Mouse (Mus musculus) kidney, embryonic 14.5 days (tissue): ENCODE measurements around the gene Trpc4. TPM values are rescaled to one million over a fixed set of nuclear protein-coding genes. Genes with fewer than 3 reads are reported as not detected.

Experiments
- ATAC-seq: fragments of 200-750 bp; cut with Nextera tagmentation; 2 replicates; pipeline ENCODE4 v1.8.0; 2017; ENCODE audit warnings: moderate number of reproducible peaks, mild to moderate bottlenecking, moderate TSS enrichment, moderate library complexity; ENCODE audit not compliant: low FRiP score, low TSS enrichment
- H3K27ac ChIP-seq: fragments of 300-500 bp; sonication (generic); 2 replicates; pipeline ENCODE4 v1.5.1; 2014; ENCODE audit warnings: low read depth, mild to moderate bottlenecking, low read length, moderate library complexity, mixed read lengths
- H3K27me3 ChIP-seq: fragments of 300-500 bp; sonication (generic); 2 replicates; pipeline ENCODE4 v1.6.1; 2014; ENCODE audit warnings: mild to moderate bottlenecking, low read length; ENCODE audit not compliant: control insufficient read depth, insufficient read depth
- H3K36me3 ChIP-seq: fragments of 300-500 bp; sonication (generic); 2 replicates; pipeline ENCODE4 v1.6.1; 2014; ENCODE audit warnings: low read length, mixed read lengths; ENCODE audit not compliant: control insufficient read depth, insufficient read depth
- H3K4me1 ChIP-seq: fragments of 300-500 bp; sonication (generic); 2 replicates; pipeline ENCODE4 v1.6.1; 2014; ENCODE audit warnings: low read length, mixed read lengths; ENCODE audit not compliant: control insufficient read depth, insufficient read depth
- H3K4me2 ChIP-seq: fragments of 300-500 bp; sonication (generic); replicated peaks from 2 replicates; pipeline ENCODE4 v1.6.1; 2014; ENCODE audit warnings: low read depth, mild to moderate bottlenecking, low read length
- H3K4me3 ChIP-seq: fragments of 300-500 bp; sonication (generic); 2 replicates; pipeline ENCODE4 v1.5.1; 2014; ENCODE audit warnings: mild to moderate bottlenecking, low read length
- H3K9ac ChIP-seq: fragments of 300-500 bp; sonication (generic); 2 replicates; pipeline ENCODE4 v1.6.1; 2014; ENCODE audit warnings: low read depth, mild to moderate bottlenecking, low read length, moderate library complexity
- H3K9me3 ChIP-seq: fragments of 300-500 bp; sonication (generic); 2 replicates; pipeline ENCODE4 v1.6.1; 2016; ENCODE audit warnings: low read length; ENCODE audit not compliant: control insufficient read depth
- whole genome bisulfite sequencing: fragments of 180-500 bp; shearing (Covaris S2); extraction: QIAGEN DNeasy Blood & Tissue Kit; methylation state at CpG from one replicate; pipeline ENCODE4 v1.1.7; 2014; 5-methylcytosine and 5-hydroxymethylcytosine counted together
- polyA plus RNA-seq: library from polyadenylated mRNA; unstranded; fragments of >200 nt; fragmentation: Nextera tagmentation; extraction: Ambion mirVana; gene quantifications from 2 replicates; pipeline ENCODE4 v1.2.1, GENCODE M21; 2014

Gene Trpc4
- polyA plus RNA-seq, 1 experiment from 2014 or later = 0.88 TPM

DNA sequence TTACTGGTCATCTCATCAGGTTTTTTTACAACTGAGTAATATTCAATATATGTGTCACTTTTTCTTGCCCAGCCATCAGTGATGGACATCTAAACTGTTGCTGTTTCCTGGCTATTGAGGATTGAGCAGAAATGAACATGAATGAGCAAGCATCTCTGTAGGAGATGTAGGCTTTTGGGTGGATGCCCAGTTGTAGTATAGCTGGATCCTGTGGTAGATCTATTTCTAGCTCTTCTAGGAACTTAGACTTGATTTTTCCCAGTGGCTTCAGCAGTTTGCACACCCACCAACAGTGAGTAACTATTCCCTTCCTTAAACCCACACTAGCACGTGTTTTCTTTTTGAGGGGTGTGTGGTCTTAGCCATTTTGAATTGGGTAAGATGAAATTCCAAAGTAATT is 87.3 kb downstream of the Trpc4 start:
- WGBS = 85% methylated on average over 1 of the region's 1 CpGs
- H3K36me3 ChIP-seq = no peaks in the 10 kb centered on the region
- H3K27me3 ChIP-seq = no peaks in the 10 kb centered on the region

GRCm38 (mm10) chr3:54244729-54245465 is 89.1 kb downstream of the Trpc4 start:
- Histone ChIP-seq H3K27me3 (no peaks in the 10 kb centered on the region), H3K4me3 (no peak overlapping the region), H3K9ac (no peak overlapping the region), H3K4me1 (no peaks in the 10 kb centered on the region), H3K4me2 (no peak overlapping the region), H3K27ac (no peak overlapping the region), H3K9me3 (no peaks in the 10 kb centered on the region), H3K36me3 (no peaks in the 10 kb centered on the region)
- ATAC-seq = no peak
- 68% methylated on average over 4 of the region's 4 CpGs for WGBS

More for the DNA sequence above, 87.3 kb downstream of the Trpc4 start:
- Histone ChIP-seq H3K9ac (no peak overlapping the region), H3K27ac (no peak overlapping the region), H3K4me2 (no peak overlapping the region), H3K4me1 (no peaks in the 10 kb centered on the region), H3K4me3 (no peak overlapping the region), H3K9me3 (no peaks in the 10 kb centered on the region)
- ATAC-seq = no peak

DNA sequence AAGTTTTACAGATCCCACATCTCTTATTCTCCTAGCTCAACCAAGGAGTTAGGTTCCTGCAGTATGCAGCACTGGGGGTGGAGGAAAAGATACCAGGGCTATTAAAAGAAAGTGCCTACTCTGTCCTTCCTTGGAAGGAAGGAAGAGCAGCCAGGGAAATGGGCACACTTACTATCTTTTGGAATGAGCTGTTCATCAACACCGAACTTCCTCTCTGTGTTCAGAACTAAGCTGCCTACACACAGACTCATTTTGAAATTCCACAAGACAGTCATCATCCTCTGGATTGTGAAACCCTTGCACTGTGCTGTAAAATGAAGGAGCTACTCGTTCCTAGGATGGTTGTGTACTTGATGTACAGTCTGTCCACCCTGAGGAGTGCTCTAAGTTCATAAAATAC is 90.6 kb downstream of the Trpc4 start:
- H3K4me1 ChIP-seq = no peaks in the 10 kb centered on the region
- H3K9me3 ChIP-seq = no peaks in the 10 kb centered on the region

DNA sequence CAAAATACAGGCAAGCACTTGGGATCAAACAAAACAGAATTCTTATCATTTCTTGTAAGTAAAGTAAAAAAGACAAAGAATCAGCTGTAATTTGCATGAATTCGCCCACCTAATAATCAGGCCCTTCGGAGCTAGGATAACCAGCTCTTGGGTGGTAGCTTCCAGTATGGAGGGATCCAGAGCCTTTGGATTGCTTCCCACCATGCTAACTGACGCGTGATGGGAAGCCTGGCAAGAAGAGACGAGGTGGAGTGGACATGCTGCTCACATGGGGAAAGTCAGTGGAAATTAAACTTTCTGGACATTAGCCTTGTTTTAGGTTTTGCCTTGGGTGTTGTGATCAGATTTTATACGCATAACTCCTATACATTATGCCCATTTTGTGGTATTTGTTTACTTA is 93.5 kb downstream of the Trpc4 start:
- no peak overlapping the region for H3K4me3 ChIP-seq
- no peak overlapping the region for H3K9ac ChIP-seq
- H3K27me3 ChIP-seq = no peaks in the 10 kb centered on the region
- WGBS = 91% methylated on average over 6 of the region's 6 CpGs
- no peak overlapping the region for H3K27ac ChIP-seq
- no peak overlapping the region for H3K4me2 ChIP-seq
- H3K36me3 ChIP-seq = no peaks in the 10 kb centered on the region
- no peaks in the 10 kb centered on the region for H3K9me3 ChIP-seq
- no peaks in the 10 kb centered on the region for H3K4me1 ChIP-seq
- no peak for ATAC-seq

More for the DNA sequence above, 90.6 kb downstream of the Trpc4 start:
- 66% methylated on average over 2 of the region's 2 CpGs for WGBS
- Histone ChIP-seq H3K4me3 (no peak overlapping the region), H3K27me3 (no peaks in the 10 kb centered on the region), H3K36me3 (no peaks in the 10 kb centered on the region), H3K9ac (no peak overlapping the region), H3K27ac (no peak overlapping the region), H3K4me2 (no peak overlapping the region)
- no peak for ATAC-seq

- no peak overlapping the region for H3K27ac ChIP-seq
- H3K4me3 ChIP-seq = no peak overlapping the region
- H3K36me3 ChIP-seq = no peaks in the 10 kb centered on the region
- no peak overlapping the region for H3K4me2 ChIP-seq
- 81% methylated on average over 1 of the region's 1 CpGs for WGBS
- H3K27me3 ChIP-seq = no peaks in the 10 kb centered on the region
- H3K9ac ChIP-seq = no peak overlapping the region
- no peak for ATAC-seq
- H3K4me1 ChIP-seq = no peaks in the 10 kb centered on the region
- H3K9me3 ChIP-seq = no peaks in the 10 kb centered on the region
Observed at GRCm38 (mm10) chr3:54266943-54267342, 111.1 kb downstream of the Trpc4 start.

GRCm38 (mm10) chr3:54269180-54269579 is 113.3 kb downstream of the Trpc4 start:
- no peaks in the 10 kb centered on the region for H3K36me3 ChIP-seq
- H3K4me3 ChIP-seq = no peak overlapping the region
- no peaks in the 10 kb centered on the region for H3K9me3 ChIP-seq
- no peaks in the 10 kb centered on the region for H3K4me1 ChIP-seq
- no peak for ATAC-seq
- no peak overlapping the region for H3K27ac ChIP-seq
- 87% methylated on average over 6 of the region's 6 CpGs for WGBS
- no peaks in the 10 kb centered on the region for H3K27me3 ChIP-seq
- H3K4me2 ChIP-seq = no peak overlapping the region
- no peak overlapping the region for H3K9ac ChIP-seq

DNA sequence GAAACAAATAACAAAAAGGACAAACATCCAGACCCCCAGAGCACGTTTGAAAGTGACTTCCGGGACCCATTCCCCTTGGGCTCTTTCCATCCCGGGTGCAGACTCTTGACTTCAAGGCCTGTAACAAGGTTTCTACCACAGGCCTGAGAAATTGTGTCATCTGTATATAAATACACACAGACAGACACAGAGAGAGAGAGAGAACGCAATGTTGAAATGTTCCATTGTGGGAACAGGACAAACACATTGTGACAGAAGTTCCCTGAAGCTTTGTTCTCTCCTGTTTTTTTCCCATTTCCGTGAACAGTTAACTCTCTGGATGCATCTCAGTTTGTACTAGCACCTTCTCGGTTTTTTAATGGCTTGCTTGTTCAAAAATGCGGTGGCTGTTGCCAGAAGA is 118.8 kb downstream of the Trpc4 start:
- Histone ChIP-seq H3K27ac (no peak overlapping the region), H3K4me2 (no peak overlapping the region), H3K36me3 (no peaks in the 10 kb centered on the region), H3K9ac (no peak overlapping the region), H3K9me3 (no peaks in the 10 kb centered on the region), H3K4me3 (no peak overlapping the region), H3K27me3 (no peaks in the 10 kb centered on the region), H3K4me1 (no peaks in the 10 kb centered on the region)
- ATAC-seq = no peak
- 74% methylated on average over 7 of the region's 7 CpGs for WGBS

DNA sequence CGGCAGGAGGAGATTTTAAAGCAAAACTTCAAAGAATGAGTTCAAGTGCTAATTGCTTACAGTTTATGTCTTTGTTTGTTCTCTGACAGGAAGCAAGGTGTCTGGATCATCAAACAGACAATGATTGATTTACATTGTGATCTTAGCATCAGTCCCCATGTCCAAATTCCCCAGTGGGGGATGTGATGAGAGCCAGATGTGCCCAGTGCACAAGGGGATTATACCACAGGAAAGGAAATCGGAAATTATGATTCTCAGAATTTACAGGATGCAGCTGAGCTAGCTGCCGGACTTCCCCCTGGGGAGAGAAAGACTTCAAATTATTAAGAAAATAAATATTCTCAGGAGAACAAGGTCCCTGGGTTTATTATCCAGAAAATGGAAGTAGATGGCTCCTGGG is 133.9 kb downstream of the Trpc4 start:
- Histone ChIP-seq H3K4me3 (no peak overlapping the region), H3K9ac (no peak overlapping the region), H3K27me3 (no peaks in the 10 kb centered on the region), H3K36me3 (no peaks in the 10 kb centered on the region), H3K4me2 (no peak overlapping the region), H3K4me1 (no peaks in the 10 kb centered on the region), H3K9me3 (no peaks in the 10 kb centered on the region), H3K27ac (no peak overlapping the region)
- ATAC-seq = no peak
- WGBS = 35% methylated on average over 3 of the region's 3 CpGs

- Histone ChIP-seq H3K4me2 (no peak overlapping the region), H3K9me3 (no peaks in the 10 kb centered on the region), H3K27me3 (no peaks in the 10 kb centered on the region), H3K36me3 (no peaks in the 10 kb centered on the region), H3K27ac (no peak overlapping the region), H3K4me3 (no peak overlapping the region), H3K4me1 (no peaks in the 10 kb centered on the region), H3K9ac (no peak overlapping the region)
- WGBS = 23% methylated on average over 5 of the region's 5 CpGs
- no peak for ATAC-seq
Observed at GRCm38 (mm10) chr3:54310604-54311003, 154.8 kb downstream of the Trpc4 start.
